ENCODE assay signal across 8 mouse cellular contexts in the genomic region with DNA sequence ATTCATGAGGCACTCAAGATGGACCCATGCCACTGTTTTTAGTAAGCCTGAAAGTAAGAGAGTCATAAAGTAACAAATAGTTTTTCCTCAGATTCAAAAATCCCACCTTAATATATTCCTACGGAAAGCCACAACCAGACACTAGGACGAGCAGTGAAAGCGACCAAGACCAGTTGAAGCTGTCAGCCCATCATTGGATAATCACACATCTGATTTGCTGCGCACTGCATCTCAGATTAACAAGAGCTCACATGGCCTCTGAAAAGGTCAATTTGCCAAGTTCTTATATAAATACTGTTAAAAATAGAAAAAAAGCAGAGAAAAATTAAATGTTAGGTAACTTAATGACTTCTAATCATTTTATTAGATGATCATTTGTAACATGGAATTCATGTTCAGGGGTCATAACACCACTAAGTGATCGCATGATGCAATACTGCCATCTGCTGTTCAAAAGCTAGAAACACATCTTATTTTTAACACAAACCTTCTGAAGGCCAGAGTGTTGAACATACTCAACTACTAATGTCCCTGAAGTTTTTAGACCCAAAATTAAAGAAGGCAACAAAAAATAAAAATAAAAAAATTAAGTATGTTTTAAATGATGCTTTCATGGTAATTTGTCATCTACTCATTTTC. TPM values are rescaled to one million over a fixed set of nuclear protein-coding genes. Genes with fewer than 3 reads are reported as not detected.
DNase-seq lines count a peak whose midpoint lies in the region; ATAC-seq lines count a peak whose summit lies in the region.

No protein-coding gene starts in this region.

- H3K9me3 ChIP-seq in heart, embryonic 12.5 days (replicated peaks): no peaks in the 10 kb centered on the region

- no peak for ATAC-seq in heart, embryonic 12.5 days (ENCODE audit: insufficient number of reproducible peaks, low FRiP score)
- peak; percentile 63 for ATAC-seq in activated CD4-positive, CD25-positive, alpha-beta regulatory T cell, adult 4 months
- peak; percentile 76 for ATAC-seq in inflammation-experienced regulatory T-cells, adult 6 months

- no peak overlapping the region for H3K9ac ChIP-seq in heart, embryonic 12.5 days

- H3K4me3 ChIP-seq in heart, embryonic 12.5 days: no peak overlapping the region

- H3K27me3 ChIP-seq in heart, embryonic 12.5 days (replicated peaks): no peaks in the 10 kb centered on the region

- no peak overlapping the region for H3K4me2 ChIP-seq in heart, embryonic 12.5 days

- DNase-seq in heart, adult 8-10 months (ENCODE audit: low spot score): peak; percentile 31
- DNase-seq in B cell, adult 2 months: peak; percentile 13 to 41
- DNase-seq in adrenal gland, postnatal 10 days: no peak
- no peak for DNase-seq in right cerebral cortex, adult 2 months (ENCODE audit: low spot score in 2 of 2)
- DNase-seq in right cerebral cortex, postnatal 36 days (ENCODE audit: low spot score in 2 of 2): no peak

- no peak overlapping the region for H3K27ac ChIP-seq in heart, embryonic 12.5 days (ENCODE audit: poor library complexity, severe bottlenecking)

- H3K36me3 ChIP-seq in heart, embryonic 12.5 days: peaks cover 17% of the 10 kb centered on the region

- H3K4me1 ChIP-seq in heart, embryonic 12.5 days (replicated peaks): peaks cover 13% of the 10 kb centered on the region

- WGBS in heart, embryonic 12.5 days: 56% methylated on average over 5 of the region's 5 CpGs

RNA-seq across cellular contexts. Expression of a gene that starts 16.9 kb away (rescaled TPM):
- 10 to 100 TPM; 27.5 to 31.3 (median 30.8) TPM for total RNA-seq in heart, adult 8-10 months (2022)
- 25.9 and 31.9 TPM in 2 replicates for polyA plus RNA-seq in heart, embryonic 12.5 days (2016; fragmentation: Nextera tagmentation; extraction: Ambion mirVana)
- polyA plus RNA-seq in activated CD4-positive, CD25-positive, alpha-beta regulatory T cell, adult 4 months (2017; shearing (Covaris generic)): 10 to 100 TPM; 28.7 to 40.9 TPM
- polyA plus RNA-seq in inflammation-experienced regulatory T-cells, adult 6 months (2017; shearing (Covaris generic)): 10 to 100 TPM; 29.6 to 54.2 (median 51.8) TPM
- 10 to 100 TPM; 21.3 to 34.2 TPM for total RNA-seq in adrenal gland, postnatal 10 days (2021)

Comparison
In these comparisons a context has a peak if more than half of its experiments do, and no peak if none do; other contexts are left out.
1. DNase-seq: peak in heart, adult 8-10 months (single experiment) and B cell, adult 2 months (2 of 2); none in adrenal gland, postnatal 10 days (single experiment), right cerebral cortex, adult 2 months (0 of 2) and right cerebral cortex, postnatal 36 days (0 of 2).